ENCODE assay signal across 16 mouse cellular contexts in genomic region chr14:10525786-10526185, GRCm38 (mm10).
"Had no signal": no experiment of that assay in that cellular context is flagged by ENCODE, and none has a peak within 500 bp of the region (broad histone marks: within the 10 kb centered on the region; RNA-seq: fewer than 3 reads in every experiment).

No protein-coding gene starts in this region.

- H3K9me3 ChIP-seq: neural tube, embryonic 13.5 days; neural tube, embryonic 15.5 days; stomach, embryonic 15.5 days had no signal

- H3K4me1 ChIP-seq: neural tube, embryonic 13.5 days; neural tube, embryonic 15.5 days; stomach, embryonic 15.5 days had no signal

- H3K27me3 ChIP-seq: neural tube, embryonic 13.5 days; neural tube, embryonic 15.5 days; stomach, embryonic 15.5 days had no signal

- H3K9ac ChIP-seq: neural tube, embryonic 13.5 days; neural tube, embryonic 15.5 days; stomach, embryonic 15.5 days had no signal

- H3K27ac ChIP-seq: neural tube, embryonic 13.5 days; neural tube, embryonic 15.5 days; stomach, embryonic 15.5 days; stomach, postnatal 0 days had no signal

- H3K36me3 ChIP-seq: neural tube, embryonic 13.5 days; neural tube, embryonic 15.5 days; stomach, embryonic 15.5 days had no signal

- DNase-seq: retina, postnatal 1 day; right cerebral cortex, adult 18-20 months; right cerebral cortex, postnatal 14 days; right cerebral cortex, postnatal 25 days; right cerebral cortex, postnatal 4 days; spleen, adult 18-20 months; thymus, adult 18-20 months; thymus, adult 2 months; thymus, postnatal 14 days; thymus, postnatal 25 days; thymus, postnatal 36 days; thymus, postnatal 4 days had no signal

- H3K4me2 ChIP-seq: neural tube, embryonic 13.5 days; neural tube, embryonic 15.5 days; stomach, embryonic 15.5 days had no signal

- H3K4me3 ChIP-seq: neural tube, embryonic 13.5 days; neural tube, embryonic 15.5 days; stomach, embryonic 15.5 days had no signal
